In the genomic region with DNA sequence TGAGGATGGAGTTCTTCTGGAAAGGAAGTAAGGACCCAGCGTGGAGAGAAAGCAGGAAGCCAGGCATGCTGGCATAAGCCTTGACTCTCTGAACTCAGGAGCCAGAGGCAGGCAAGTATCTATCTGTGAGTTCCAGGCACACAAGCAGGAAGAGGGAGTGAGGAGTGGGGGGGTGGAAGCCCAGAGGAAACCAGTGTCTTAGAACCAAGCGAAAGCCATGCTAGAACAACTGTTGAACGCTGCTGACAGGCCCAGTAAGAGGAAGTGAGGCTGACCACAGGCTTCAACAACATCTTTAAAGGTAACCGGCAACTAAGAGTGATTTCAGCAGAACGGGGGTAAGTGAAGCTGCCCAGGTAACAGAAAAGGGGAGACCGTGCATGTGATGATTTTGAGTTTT, we compare ENCODE assay signal across 13 mouse cellular contexts. TPM values are rescaled to one million over a fixed set of nuclear protein-coding genes. Genes with fewer than 3 reads are reported as not detected.
A peak's percentile ranks its signal among the peaks of the same experiment; 100 is the strongest.
DNase-seq lines count a peak whose midpoint lies in the region; TF ChIP-seq lines count a peak whose summit lies in the region.
"Had no signal": no experiment of that assay in that cellular context is flagged by ENCODE, and none has a peak within 500 bp of the region (broad histone marks: within the 10 kb centered on the region; RNA-seq: fewer than 3 reads in every experiment).

No protein-coding gene starts in this region.

- no peak overlapping the region for H3K4me3 ChIP-seq in bone marrow, adult 2 months (replicated peaks; ENCODE audit: control insufficient read depth, low read depth, low read length)
- H3K4me3 ChIP-seq: erythroblast, embryonic 14.5 days; heart, embryonic 10.5 days; limb, embryonic 15.5 days had no signal

- H3K27ac ChIP-seq in bone marrow, adult 2 months (ENCODE audit: control insufficient read depth, insufficient read depth, low read depth, low read length, poor library complexity): peak overlapping the region; percentile 50
- H3K27ac ChIP-seq: heart, embryonic 10.5 days; limb, embryonic 15.5 days had no signal

- H3K4me1 ChIP-seq in bone marrow, adult 2 months (ENCODE audit: control insufficient read depth, insufficient read depth, low read length): peaks cover 10% of the 10 kb centered on the region

- DNase-seq in heart, adult 11 months: peak; percentile 94
- DNase-seq in heart, adult 8-10 months (ENCODE audit: low spot score): no peak
- DNase-seq in 416B (ENCODE audit: low read depth): peak; percentile 90
- peak; percentile 59 for DNase-seq in lung, postnatal 25 days (ENCODE audit: low spot score)
- DNase-seq in cerebellum, adult 18-20 months: no peak
- DNase-seq in adrenal gland, adult (ENCODE audit: inconsistent age in 2 of 2, low spot score in 1 of 2): no peak
- DNase-seq in retina, postnatal 1 day: no peak
- DNase-seq: cerebellum, adult 9-10 months; kidney, adult 11 months had no signal

- TF ChIP-seq CTCF in bone marrow, adult 2 months (IDR thresholded peaks at IDR 0.05; ENCODE audit: control insufficient read depth, insufficient read depth, low read length): no peak

- 6% methylated on average over 6 of the region's 6 CpGs for WGBS in bone marrow, adult 2 months

- TF ChIP-seq POLR2A in bone marrow, adult 2 months (IDR thresholded peaks at IDR 0.05; ENCODE audit: borderline replicate concordance, control insufficient read depth, low read depth, low read length): no peak

RNA-seq across cellular contexts. Expression of a gene that starts 6.2 kb away (rescaled TPM):
- total RNA-seq in heart, adult 8-10 months (2022): 10 to 100 TPM in 3 of 4 experiments, 1 to 10 TPM in 1; 9.2 to 13.8 (median 13.2) TPM
- 2.8 and 10.4 TPM in 2 replicates for polyA plus RNA-seq in bone marrow, adult 2 months (2011; ENCODE audit: insufficient read depth, insufficient read length, low replicate concordance, missing spikeins)

RNA-seq across cellular contexts. Expression of a gene that starts 16.2 kb away (rescaled TPM):
- 10 to 100 TPM; 16.1 to 24.3 (median 22.1) TPM for total RNA-seq in heart, adult 8-10 months (2022)
- polyA plus RNA-seq in bone marrow, adult 2 months (2011; ENCODE audit: insufficient read depth, insufficient read length, low replicate concordance, missing spikeins): 23.6 and 39.6 TPM in 2 replicates

Comparison
In these comparisons a context has a peak if more than half of its experiments do, and no peak if none do; other contexts are left out.
1. DNase-seq: peak in heart, adult 11 months (single experiment), 416B (single experiment) and lung, postnatal 25 days (single experiment); none in heart, adult 8-10 months (single experiment), cerebellum, adult 18-20 months (0 of 2), adrenal gland, adult (0 of 2) and retina, postnatal 1 day (single experiment).